Mouse (Mus musculus) myocyte (in vitro differentiated cells): ENCODE measurements around the gene Ubox5.

Source experiments
- CEBPB ChIP-seq: IDR thresholded peaks from 2 replicates; pipeline ENCODE4 v1.6.1; 2011; ENCODE audit warnings: mild to moderate bottlenecking, moderate library complexity; ENCODE audit not compliant: poor library complexity, insufficient read depth, severe bottlenecking
- MAX ChIP-seq: IDR thresholded peaks from one replicate; pipeline ENCODE4 v1.6.1; 2011; ENCODE audit warnings: low read depth, mild to moderate bottlenecking, control low read depth
- MYOG ChIP-seq, 3 experiments: IDR thresholded peaks; one replicate each; pipeline ENCODE4 v1.6.1; 2011; ENCODE audit warnings: control low read depth in 2 of 3, low read depth in 2 of 3, mild to moderate bottlenecking in 2 of 3; ENCODE audit not compliant: insufficient read length in 2 of 3, control insufficient read depth in 1 of 3, insufficient read depth in 1 of 3
- POLR2A ChIP-seq: IDR thresholded peaks from one replicate; pipeline ENCODE4 v1.6.1; 2011; ENCODE audit warnings: low read depth, mild to moderate bottlenecking, control low read depth, moderate library complexity; ENCODE audit not compliant: insufficient read length
- POLR2AphosphoS2 ChIP-seq: IDR thresholded peaks from one replicate; pipeline ENCODE4 v1.6.1; 2011; ENCODE audit warnings: low read depth, control low read depth; ENCODE audit not compliant: insufficient read length
- TCF12 ChIP-seq: IDR thresholded peaks from one replicate; pipeline ENCODE4 v1.6.1; 2011; ENCODE audit warnings: mild to moderate bottlenecking, control low read depth; ENCODE audit not compliant: poor library complexity, insufficient read depth, severe bottlenecking
- TCF3 ChIP-seq: IDR thresholded peaks from one replicate; pipeline ENCODE4 v1.6.1; 2011; ENCODE audit warnings: low read depth, control low read depth; ENCODE audit not compliant: insufficient read length
- USF1 ChIP-seq: IDR thresholded peaks from one replicate; pipeline ENCODE4 v1.6.1; 2011; ENCODE audit warnings: low read depth, mild to moderate bottlenecking, control low read depth, moderate library complexity

GRCm38 (mm10) chr2:130588373-130588772 is 41.5 kb downstream of the Ubox5 start:
- TF ChIP-seq POLR2A, result no peak
- no peak for TF ChIP-seq TCF12
- no peak for TF ChIP-seq CEBPB
- no peak for TF ChIP-seq POLR2AphosphoS2
- TF ChIP-seq MAX, result no peak
- TF ChIP-seq MYOG (IDR thresholded peaks at IDR 0.05; ENCODE audit: control insufficient read depth in 1 of 3, insufficient read depth in 1 of 3, insufficient read length in 2 of 3, low read depth in 2 of 3), result no peak
- no peak for TF ChIP-seq USF1
- no peak for TF ChIP-seq TCF3
